Mouse (Mus musculus) liver, embryonic 12.5 days (tissue): Measurements from ENCODE around the gene Nup188. TPM values are rescaled to one million over a fixed set of nuclear protein-coding genes. Genes with fewer than 3 reads are reported as not detected.

Source experiments
- ATAC-seq: fragments of 200-750 bp; cut with Nextera tagmentation; 2 replicates; pipeline ENCODE4 v1.8.0; 2017; ENCODE audit warnings: moderate number of reproducible peaks, mild to moderate bottlenecking, moderate library complexity
- H3K27ac ChIP-seq: fragments of 300-500 bp; sonication (generic); 2 replicates; pipeline ENCODE4 v1.5.1; 2016; ENCODE audit warnings: mild to moderate bottlenecking
- H3K27me3 ChIP-seq: fragments of 300-500 bp; sonication (generic); replicated peaks from 2 replicates; pipeline ENCODE4 v1.6.1; 2016; ENCODE audit warnings: mild to moderate bottlenecking, moderate library complexity
- H3K36me3 ChIP-seq: fragments of 300-500 bp; sonication (generic); 2 replicates; pipeline ENCODE4 v1.6.1; 2016; ENCODE audit warnings: mild to moderate bottlenecking, moderate library complexity
- H3K4me1 ChIP-seq: fragments of 300-500 bp; sonication (generic); 2 replicates; pipeline ENCODE4 v1.6.1; 2016
- H3K4me2 ChIP-seq: fragments of 300-500 bp; sonication (generic); 2 replicates; pipeline ENCODE4 v1.6.1; 2016; ENCODE audit warnings: mild to moderate bottlenecking, moderate library complexity
- H3K4me3 ChIP-seq: fragments of 300-500 bp; sonication (generic); 2 replicates; pipeline ENCODE4 v1.5.1; 2016; ENCODE audit warnings: mild to moderate bottlenecking, moderate library complexity
- H3K9ac ChIP-seq: fragments of 300-500 bp; sonication (generic); 2 replicates; pipeline ENCODE4 v1.6.1; 2016; ENCODE audit warnings: mild to moderate bottlenecking, moderate library complexity
- H3K9me3 ChIP-seq: fragments of 300-500 bp; sonication (generic); replicated peaks from 2 replicates; pipeline ENCODE4 v1.6.1; 2016; ENCODE audit warnings: mild to moderate bottlenecking, moderate library complexity
- WGBS: fragments of 180-500 bp; shearing (Covaris S2); methylation state at CpG from one replicate; pipeline ENCODE4 v1.1.7; 2016; ENCODE audit not compliant: insufficient replicate concordance; 5-methylcytosine and 5-hydroxymethylcytosine counted together
- microRNA-seq: library from miRNA; unstranded; fragments of <30 nt; microRNA quantifications from one replicate; pipeline ENCODE4, GENCODE M21; 2017
- polyA plus RNA-seq: library from polyadenylated mRNA; unstranded; fragments of >200 nt; fragmentation: Nextera tagmentation; extraction: Ambion mirVana; gene quantifications from 2 replicates; pipeline ENCODE4 v1.2.1, GENCODE M21; 2016

Gene Nup188
- polyA plus RNA-seq, 1 experiment from 2014 or later, result 23.9 TPM

- WGBS, result 60% methylated on average over 4 of the region's 4 CpGs
- Histone ChIP-seq H3K27ac (peak overlapping the region; percentile 78), H3K4me1 (peaks cover 66% of the 10 kb centered on the region)
These were observed 95.2 kb downstream of the Nup188 start for GRCm38 (mm10) chr2:30381377-30381725.

GRCm38 (mm10) chr2:30384814-30385213 is 98.6 kb downstream of the Nup188 start:
- no peak overlapping the region for H3K27ac ChIP-seq
- no peak overlapping the region for H3K9ac ChIP-seq
- no peaks in the 10 kb centered on the region for H3K9me3 ChIP-seq
- ATAC-seq, result no peak
- H3K27me3 ChIP-seq, result no peaks in the 10 kb centered on the region
- WGBS, result 63% methylated on average over 5 of the region's 5 CpGs
- peaks cover 62% of the 10 kb centered on the region for H3K36me3 ChIP-seq
- H3K4me3 ChIP-seq, result no peak overlapping the region
- H3K4me2 ChIP-seq, result no peak overlapping the region
- H3K4me1 ChIP-seq, result peaks cover 45% of the 10 kb centered on the region

More at GRCm38 (mm10) chr2:30381377-30381725, 95.2 kb downstream of the Nup188 start:
- H3K9me3 ChIP-seq, result no peaks in the 10 kb centered on the region
- ATAC-seq, result peak; percentile 67
- peaks cover 95% of the 10 kb centered on the region for H3K36me3 ChIP-seq
- H3K27me3 ChIP-seq, result no peaks in the 10 kb centered on the region
- H3K9ac ChIP-seq, result peak overlapping the region; percentile 66
- H3K4me2 ChIP-seq, result peak overlapping the region; percentile 54
- no peak overlapping the region for H3K4me3 ChIP-seq

GRCm38 (mm10) chr2:30385591-30385990 is 99.4 kb downstream of the Nup188 start:
- H3K27ac ChIP-seq, result no peak overlapping the region
- no peak overlapping the region for H3K4me2 ChIP-seq
- no peaks in the 10 kb centered on the region for H3K9me3 ChIP-seq
- peaks cover 55% of the 10 kb centered on the region for H3K36me3 ChIP-seq
- H3K27me3 ChIP-seq, result no peaks in the 10 kb centered on the region
- peaks cover 37% of the 10 kb centered on the region for H3K4me1 ChIP-seq
- no peak overlapping the region for H3K4me3 ChIP-seq
- ATAC-seq, result no peak
- no peak overlapping the region for H3K9ac ChIP-seq
- 74% methylated on average over 4 of the region's 4 CpGs for WGBS

GRCm38 (mm10) chr2:30386913-30387312 is 100.7 kb downstream of the Nup188 start:
- ATAC-seq, result no peak
- no peak overlapping the region for H3K4me3 ChIP-seq
- H3K4me1 ChIP-seq, result peaks cover 33% of the 10 kb centered on the region
- H3K4me2 ChIP-seq, result no peak overlapping the region
- no peak overlapping the region for H3K27ac ChIP-seq
- no peaks in the 10 kb centered on the region for H3K27me3 ChIP-seq
- WGBS, result 69% methylated on average over 9 of the region's 9 CpGs
- no peak overlapping the region for H3K9ac ChIP-seq
- peaks cover 42% of the 10 kb centered on the region for H3K36me3 ChIP-seq
- H3K9me3 ChIP-seq, result no peaks in the 10 kb centered on the region

- Histone ChIP-seq H3K27ac (no peak overlapping the region), H3K27me3 (no peaks in the 10 kb centered on the region), H3K9me3 (no peaks in the 10 kb centered on the region), H3K9ac (no peak overlapping the region), H3K4me1 (peaks cover 27% of the 10 kb centered on the region), H3K4me2 (no peak overlapping the region), H3K4me3 (no peak overlapping the region), H3K36me3 (peaks cover 25% of the 10 kb centered on the region)
- no peak for ATAC-seq
- WGBS, result 82% methylated on average over 2 of the region's 2 CpGs
These were observed 102.8 kb downstream of the Nup188 start for GRCm38 (mm10) chr2:30389000-30389399.

GRCm38 (mm10) chr2:30392114-30392576 is 105.9 kb downstream of the Nup188 start, which contains the start of gene Dolpp1:
TSS of gene Dolpp1 (plus strand) at chr2:30392254.
- Histone ChIP-seq H3K4me2 (peak within 1 kb of the TSS; percentile 94), H3K27me3 (no peaks in the 10 kb centered on the region), H3K4me1 (peaks cover 41% of the 10 kb centered on the region), H3K9ac (peak within 1 kb of the TSS; percentile 84), H3K9me3 (no peaks in the 10 kb centered on the region), H3K27ac (peak within 1 kb of the TSS; percentile 85), H3K36me3 (peaks cover 31% of the 10 kb centered on the region), H3K4me3 (peak within 1 kb of the TSS; percentile 75)
- WGBS, result 0% methylated on average over 40 of the region's 40 CpGs
- ATAC-seq, result peak; percentile 97

- H3K4me3 ChIP-seq, result peak overlapping the region; percentile 75
- H3K36me3 ChIP-seq, result peaks cover 37% of the 10 kb centered on the region
- ATAC-seq, result peak; percentile 65
- no peaks in the 10 kb centered on the region for H3K27me3 ChIP-seq
- H3K4me2 ChIP-seq, result peak overlapping the region; percentile 94
- H3K9ac ChIP-seq, result peak overlapping the region; percentile 84
- WGBS, result under 1% methylated on average over 53 of the region's 54 CpGs
- H3K4me1 ChIP-seq, result peaks cover 41% of the 10 kb centered on the region
- H3K27ac ChIP-seq, result peak overlapping the region; percentile 85
- H3K9me3 ChIP-seq, result no peaks in the 10 kb centered on the region
These were observed 106.6 kb downstream of the Nup188 start for GRCm38 (mm10) chr2:30392577-30393369.

- H3K27me3 ChIP-seq, result no peaks in the 10 kb centered on the region
- peak overlapping the region; percentile 94 for H3K4me2 ChIP-seq
- H3K9ac ChIP-seq, result peak overlapping the region; percentile 84
- peaks cover 43% of the 10 kb centered on the region for H3K36me3 ChIP-seq
- peak overlapping the region; percentile 85 for H3K27ac ChIP-seq
- WGBS, result 52% methylated on average over 1 of the region's 1 CpGs
- ATAC-seq, result no peak
- no peaks in the 10 kb centered on the region for H3K9me3 ChIP-seq
- peak overlapping the region; percentile 75 for H3K4me3 ChIP-seq
- peaks cover 41% of the 10 kb centered on the region for H3K4me1 ChIP-seq
These were observed 107.1 kb downstream of the Nup188 start for GRCm38 (mm10) chr2:30393370-30393656.

Small RNAs within 50 kb of the gene (microRNA-seq; reads per million reads assigned to microRNA genes)
- not detected for gene Gm47292

Other genes with a start within 250 kb of the Nup188 start
- gene Wdr34, start 237.5 kb upstream of the Nup188 start, polyA plus RNA-seq, result 13.2 and 15.4 TPM in 2 replicates
- 409 and 423 TPM in 2 replicates for gene Set, start 229.0 kb upstream of the Nup188 start, polyA plus RNA-seq
- 4.6 and 5.1 TPM in 2 replicates for gene Pkn3, start 208.7 kb upstream of the Nup188 start, polyA plus RNA-seq
- 29.7 and 31.0 TPM in 2 replicates for gene Zdhhc12, start 192.7 kb upstream of the Nup188 start, polyA plus RNA-seq
- 4.3 and 4.4 TPM in 2 replicates for gene Zer1, start 161.8 kb upstream of the Nup188 start, polyA plus RNA-seq
- 2.9 and 3.3 TPM in 2 replicates for gene Tbc1d13, start 152.7 kb upstream of the Nup188 start, polyA plus RNA-seq
- 23.0 and 23.3 TPM in 2 replicates for gene Endog, start 114.9 kb upstream of the Nup188 start, polyA plus RNA-seq
- 54.4 and 55.1 TPM in 2 replicates for gene Spout1, start 107.9 kb upstream of the Nup188 start, polyA plus RNA-seq
- gene Kyat1, start 80.5 kb upstream of the Nup188 start, polyA plus RNA-seq, result 11.3 and 11.4 TPM in 2 replicates
- 12.8 and 13.9 TPM in 2 replicates for gene Lrrc8a, start 48.7 kb upstream of the Nup188 start, polyA plus RNA-seq
- gene Gm28035, start 45.8 kb upstream of the Nup188 start, polyA plus RNA-seq, result 0.11 and 0.12 TPM in 2 replicates
- gene Phyhd1, start 20.2 kb upstream of the Nup188 start, polyA plus RNA-seq, result 6.9 and 7.4 TPM in 2 replicates
- not detected in 2 replicates for gene Gm28038, start 5.4 kb upstream of the Nup188 start, polyA plus RNA-seq
- 15.5 and 17.5 TPM in 2 replicates for gene Dolk, start 63 bp upstream of the Nup188 start, polyA plus RNA-seq
- 30.3 and 33.7 TPM in 2 replicates for gene Sh3glb2, start 72.9 kb downstream of the Nup188 start, polyA plus RNA-seq
- 12.7 and 13.6 TPM in 2 replicates for gene Miga2, start 77.8 kb downstream of the Nup188 start, polyA plus RNA-seq
- gene Dolpp1, start 105.9 kb downstream of the Nup188 start, polyA plus RNA-seq, result 23.5 and 24.3 TPM in 2 replicates
- gene Crat, start 129.4 kb downstream of the Nup188 start, polyA plus RNA-seq, result 26.0 and 28.6 TPM in 2 replicates
- gene Ptpa, start 129.6 kb downstream of the Nup188 start, polyA plus RNA-seq, result 168 and 173 TPM in 2 replicates
- 0.44 and 0.59 TPM in 2 replicates for gene Ier5l, start 187.8 kb downstream of the Nup188 start, polyA plus RNA-seq